Mouse (Mus musculus): ENCODE data around the gene Gpr183. TPM values are rescaled to one million over a fixed set of nuclear protein-coding genes. Genes with fewer than 3 reads are reported as not detected.

Gpr183 gene
- polyA plus RNA-seq, 1 experiment from 2014 or later, result 3.0 TPM

DNA sequence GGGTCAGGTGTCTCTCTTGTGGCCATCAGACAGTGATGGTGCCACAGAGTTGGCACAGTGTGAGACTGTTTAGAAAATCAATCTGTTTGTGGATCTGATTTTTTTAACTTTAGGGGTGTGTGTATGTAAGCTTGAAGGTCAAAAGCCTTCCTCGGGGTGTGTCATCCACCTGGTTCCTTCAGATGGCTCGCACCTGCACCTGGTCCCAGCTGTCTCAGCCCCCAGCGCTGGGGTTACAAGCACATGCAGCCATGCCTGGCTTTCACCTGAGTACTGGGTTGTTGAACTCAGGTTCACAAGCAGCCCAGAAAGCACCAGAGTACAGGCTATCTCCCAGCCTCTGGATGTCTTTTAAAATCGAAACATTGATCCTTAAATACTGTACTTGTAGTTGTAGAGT is 28.6 kb upstream of the Gpr183 start:
- WGBS, result 92% methylated on average over 4 of the region's 4 CpGs
- Histone ChIP-seq H3K36me3 (ENCODE audit: control insufficient read depth, insufficient read depth, low read length) (no peaks in the 10 kb centered on the region; the same call in 1 of the 2 replicates), H3K27ac (replicated peaks; ENCODE audit: low read depth, low read length) (no peak overlapping the region), H3K9ac (ENCODE audit: low read length) (no peak overlapping the region), H3K9me3 (ENCODE audit: control insufficient read depth, low read length) (no peaks in the 10 kb centered on the region), H3K4me3 (ENCODE audit: low read depth, low read length) (no peak overlapping the region), H3K4me1 (ENCODE audit: control insufficient read depth, insufficient read depth, low read length) (no peaks in the 10 kb centered on the region), H3K4me2 (ENCODE audit: low read depth, severe bottlenecking) (no peak overlapping the region), H3K27me3 (ENCODE audit: control insufficient read depth, insufficient read depth, low read length) (no peaks in the 10 kb centered on the region)
- ATAC-seq (ENCODE audit: insufficient number of reproducible peaks, low FRiP score, low TSS enrichment, low read depth) (no peak), DNase-seq (ENCODE audit: low spot score) (no peak)

- Histone ChIP-seq H3K9me3 (ENCODE audit: control insufficient read depth, low read length) (no peaks in the 10 kb centered on the region), H3K27ac (replicated peaks; ENCODE audit: low read depth, low read length) (no peak overlapping the region), H3K4me2 (ENCODE audit: low read depth, severe bottlenecking) (no peak overlapping the region), H3K36me3 (ENCODE audit: control insufficient read depth, insufficient read depth, low read length) (no peaks in the 10 kb centered on the region; the same call in 1 of the 2 replicates), H3K4me1 (ENCODE audit: control insufficient read depth, insufficient read depth, low read length) (no peaks in the 10 kb centered on the region), H3K27me3 (ENCODE audit: control insufficient read depth, insufficient read depth, low read length) (no peaks in the 10 kb centered on the region), H3K4me3 (ENCODE audit: low read depth, low read length) (no peak overlapping the region), H3K9ac (ENCODE audit: low read length) (no peak overlapping the region)
- DNase-seq (ENCODE audit: low spot score) (no peak), ATAC-seq (ENCODE audit: insufficient number of reproducible peaks, low FRiP score, low TSS enrichment, low read depth) (no peak)
- WGBS, result 90% methylated on average over 13 of the region's 13 CpGs
Measured at GRCm38 (mm10) chr14:121992395-121993280, 27.6 kb upstream of the Gpr183 start.

GRCm38 (mm10) chr14:121991921-121992320 is 26.9 kb upstream of the Gpr183 start:
- H3K4me1 ChIP-seq (ENCODE audit: control insufficient read depth, insufficient read depth, low read length), result no peaks in the 10 kb centered on the region
- H3K27ac ChIP-seq (replicated peaks; ENCODE audit: low read depth, low read length), result no peak overlapping the region
- no peak for DNase-seq (ENCODE audit: low spot score)
- ATAC-seq (ENCODE audit: insufficient number of reproducible peaks, low FRiP score, low TSS enrichment, low read depth), result no peak
- H3K36me3 ChIP-seq (ENCODE audit: control insufficient read depth, insufficient read depth, low read length), result no peaks in the 10 kb centered on the region; the same call in 1 of the 2 replicates
- no peaks in the 10 kb centered on the region for H3K27me3 ChIP-seq (ENCODE audit: control insufficient read depth, insufficient read depth, low read length)
- H3K4me2 ChIP-seq (ENCODE audit: low read depth, severe bottlenecking), result no peak overlapping the region
- no peaks in the 10 kb centered on the region for H3K9me3 ChIP-seq (ENCODE audit: control insufficient read depth, low read length)
- no peak overlapping the region for H3K9ac ChIP-seq (ENCODE audit: low read length)
- H3K4me3 ChIP-seq (ENCODE audit: low read depth, low read length), result no peak overlapping the region

DNA sequence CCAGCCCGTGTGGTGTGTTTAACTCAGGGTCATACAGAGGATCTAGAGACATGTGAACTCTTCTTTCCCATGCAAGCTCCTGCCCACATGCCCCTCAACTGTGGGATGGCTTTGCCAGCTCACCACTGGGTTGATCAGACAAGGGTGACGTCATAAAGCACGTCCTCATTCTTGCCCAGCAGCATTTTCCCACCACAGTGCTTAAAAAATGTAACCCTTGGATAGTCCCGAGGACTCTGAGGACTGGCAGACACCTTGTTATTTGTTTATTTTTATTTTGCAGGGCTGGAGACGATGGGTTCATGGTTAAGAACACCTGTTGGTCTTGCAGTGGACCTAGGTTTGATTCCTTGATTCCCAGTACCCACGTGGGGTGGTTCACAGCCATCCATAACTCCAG is 25.9 kb upstream of the Gpr183 start:
- Histone ChIP-seq H3K4me2 (ENCODE audit: low read depth, severe bottlenecking) (no peak overlapping the region), H3K36me3 (ENCODE audit: control insufficient read depth, insufficient read depth, low read length) (no peaks in the 10 kb centered on the region; the same call in 1 of the 2 replicates), H3K9me3 (ENCODE audit: control insufficient read depth, low read length) (no peaks in the 10 kb centered on the region), H3K9ac (ENCODE audit: low read length) (no peak overlapping the region), H3K27me3 (ENCODE audit: control insufficient read depth, insufficient read depth, low read length) (no peaks in the 10 kb centered on the region), H3K4me1 (ENCODE audit: control insufficient read depth, insufficient read depth, low read length) (no peaks in the 10 kb centered on the region), H3K4me3 (ENCODE audit: low read depth, low read length) (no peak overlapping the region), H3K27ac (replicated peaks; ENCODE audit: low read depth, low read length) (no peak overlapping the region)
- WGBS, result 86% methylated on average over 6 of the region's 6 CpGs
- DNase-seq (ENCODE audit: low spot score) (no peak), ATAC-seq (ENCODE audit: insufficient number of reproducible peaks, low FRiP score, low TSS enrichment, low read depth) (no peak)

DNA sequence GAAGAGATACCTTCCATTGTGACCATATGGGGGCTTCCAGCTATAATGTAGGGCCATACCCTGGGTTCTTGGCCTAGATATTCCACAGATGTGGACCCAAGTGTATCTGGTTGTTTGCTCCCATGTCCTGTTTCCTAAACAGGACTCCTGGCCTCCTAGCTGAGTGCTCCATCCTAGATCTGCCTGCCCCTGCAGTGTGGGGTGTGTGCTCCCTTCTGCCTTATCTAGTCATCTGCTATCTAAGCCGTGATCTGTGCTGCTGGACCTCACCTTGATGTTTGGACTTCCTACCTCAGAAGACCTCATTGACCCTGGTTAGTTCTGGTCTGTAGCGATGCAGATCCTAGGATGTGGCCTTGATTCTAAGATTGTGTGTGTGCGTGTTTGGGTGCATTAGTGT is 24.9 kb upstream of the Gpr183 start:
- DNase-seq (ENCODE audit: low spot score) (no peak), ATAC-seq (ENCODE audit: insufficient number of reproducible peaks, low FRiP score, low TSS enrichment, low read depth) (no peak)
- Histone ChIP-seq H3K9ac (ENCODE audit: low read length) (no peak overlapping the region), H3K4me2 (ENCODE audit: low read depth, severe bottlenecking) (no peak overlapping the region), H3K27ac (replicated peaks; ENCODE audit: low read depth, low read length) (no peak overlapping the region), H3K27me3 (ENCODE audit: control insufficient read depth, insufficient read depth, low read length) (no peaks in the 10 kb centered on the region), H3K4me1 (ENCODE audit: control insufficient read depth, insufficient read depth, low read length) (no peaks in the 10 kb centered on the region), H3K36me3 (ENCODE audit: control insufficient read depth, insufficient read depth, low read length) (no peaks in the 10 kb centered on the region), H3K9me3 (ENCODE audit: control insufficient read depth, low read length) (no peaks in the 10 kb centered on the region), H3K4me3 (ENCODE audit: low read depth, low read length) (no peak overlapping the region)
- WGBS, result 96% methylated on average over 3 of the region's 3 CpGs

- Histone ChIP-seq H3K9ac (ENCODE audit: low read length) (no peak overlapping the region), H3K9me3 (ENCODE audit: control insufficient read depth, low read length) (no peaks in the 10 kb centered on the region), H3K4me3 (ENCODE audit: low read depth, low read length) (no peak overlapping the region), H3K4me2 (ENCODE audit: low read depth, severe bottlenecking) (no peak overlapping the region), H3K27me3 (ENCODE audit: control insufficient read depth, insufficient read depth, low read length) (no peaks in the 10 kb centered on the region), H3K36me3 (ENCODE audit: control insufficient read depth, insufficient read depth, low read length) (no peaks in the 10 kb centered on the region), H3K27ac (replicated peaks; ENCODE audit: low read depth, low read length) (no peak overlapping the region), H3K4me1 (ENCODE audit: control insufficient read depth, insufficient read depth, low read length) (no peaks in the 10 kb centered on the region)
- WGBS, result 96% methylated on average over 3 of the region's 3 CpGs
- no peak for DNase-seq (ENCODE audit: low spot score)
- no peak for ATAC-seq (ENCODE audit: insufficient number of reproducible peaks, low FRiP score, low TSS enrichment, low read depth)
Measured at GRCm38 (mm10) chr14:121989331-121989730, 24.3 kb upstream of the Gpr183 start.

- WGBS, result 81% methylated on average over 4 of the region's 4 CpGs
- ATAC-seq (ENCODE audit: insufficient number of reproducible peaks, low FRiP score, low TSS enrichment, low read depth) (no peak), DNase-seq (ENCODE audit: low spot score) (no peak)
- H3K4me1 ChIP-seq (ENCODE audit: control insufficient read depth, insufficient read depth, low read length), result no peaks in the 10 kb centered on the region
- H3K27me3 ChIP-seq (ENCODE audit: control insufficient read depth, insufficient read depth, low read length), result no peaks in the 10 kb centered on the region
- H3K27ac ChIP-seq (replicated peaks; ENCODE audit: low read depth, low read length), result no peak overlapping the region
- H3K4me2 ChIP-seq (ENCODE audit: low read depth, severe bottlenecking), result no peak overlapping the region
- no peak overlapping the region for H3K4me3 ChIP-seq (ENCODE audit: low read depth, low read length)
- no peak overlapping the region for H3K9ac ChIP-seq (ENCODE audit: low read length)
- no peaks in the 10 kb centered on the region for H3K36me3 ChIP-seq (ENCODE audit: control insufficient read depth, insufficient read depth, low read length)
- H3K9me3 ChIP-seq (ENCODE audit: control insufficient read depth, low read length), result no peaks in the 10 kb centered on the region
Measured at GRCm38 (mm10) chr14:121987691-121988090, 22.7 kb upstream of the Gpr183 start.

DNA sequence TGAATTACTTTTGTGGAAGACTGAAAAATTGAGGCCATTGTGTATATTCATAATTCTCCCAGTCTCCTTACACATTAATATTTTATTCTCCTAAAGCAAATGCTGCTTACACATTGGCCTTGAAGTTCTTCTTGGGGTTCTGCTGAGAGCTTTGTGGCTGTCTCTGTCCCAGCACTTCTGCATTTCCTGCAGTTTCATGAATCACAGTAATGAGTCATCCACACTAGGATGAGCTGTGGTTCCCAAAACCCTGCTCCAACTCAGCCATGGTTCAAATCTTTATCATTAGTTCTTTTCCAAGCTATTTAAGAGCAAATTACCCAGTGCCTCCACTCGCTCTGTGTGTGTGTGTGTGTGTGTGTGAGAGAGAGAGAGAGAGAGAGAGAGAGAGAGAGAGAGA is 22.3 kb upstream of the Gpr183 start:
- ATAC-seq (ENCODE audit: insufficient number of reproducible peaks, low FRiP score, low TSS enrichment, low read depth) (no peak), DNase-seq (ENCODE audit: low spot score) (no peak)
- no peaks in the 10 kb centered on the region for H3K4me1 ChIP-seq (ENCODE audit: control insufficient read depth, insufficient read depth, low read length)
- no peak overlapping the region for H3K4me2 ChIP-seq (ENCODE audit: low read depth, severe bottlenecking)
- H3K27ac ChIP-seq (replicated peaks; ENCODE audit: low read depth, low read length), result no peak overlapping the region
- no peaks in the 10 kb centered on the region for H3K9me3 ChIP-seq (ENCODE audit: control insufficient read depth, low read length)
- no peaks in the 10 kb centered on the region for H3K36me3 ChIP-seq (ENCODE audit: control insufficient read depth, insufficient read depth, low read length)
- WGBS, result 78% methylated on average over 1 of the region's 1 CpGs
- H3K9ac ChIP-seq (ENCODE audit: low read length), result no peak overlapping the region
- no peaks in the 10 kb centered on the region for H3K27me3 ChIP-seq (ENCODE audit: control insufficient read depth, insufficient read depth, low read length)
- no peak overlapping the region for H3K4me3 ChIP-seq (ENCODE audit: low read depth, low read length)

GRCm38 (mm10) chr14:121986028-121986427 is 21.0 kb upstream of the Gpr183 start:
- H3K4me3 ChIP-seq (ENCODE audit: low read depth, low read length), result no peak overlapping the region
- no peaks in the 10 kb centered on the region for H3K36me3 ChIP-seq (ENCODE audit: control insufficient read depth, insufficient read depth, low read length)
- WGBS, result 86% methylated on average over 6 of the region's 6 CpGs
- H3K9me3 ChIP-seq (ENCODE audit: control insufficient read depth, low read length), result no peaks in the 10 kb centered on the region
- H3K4me1 ChIP-seq (ENCODE audit: control insufficient read depth, insufficient read depth, low read length), result no peaks in the 10 kb centered on the region
- ATAC-seq (ENCODE audit: insufficient number of reproducible peaks, low FRiP score, low TSS enrichment, low read depth) (no peak), DNase-seq (ENCODE audit: low spot score) (no peak)
- no peaks in the 10 kb centered on the region for H3K27me3 ChIP-seq (ENCODE audit: control insufficient read depth, insufficient read depth, low read length)
- no peak overlapping the region for H3K27ac ChIP-seq (replicated peaks; ENCODE audit: low read depth, low read length)
- H3K9ac ChIP-seq (ENCODE audit: low read length), result no peak overlapping the region
- no peak overlapping the region for H3K4me2 ChIP-seq (ENCODE audit: low read depth, severe bottlenecking)
